Comparison of ENCODE assay signal across 21 mouse cellular contexts in the genomic region with DNA sequence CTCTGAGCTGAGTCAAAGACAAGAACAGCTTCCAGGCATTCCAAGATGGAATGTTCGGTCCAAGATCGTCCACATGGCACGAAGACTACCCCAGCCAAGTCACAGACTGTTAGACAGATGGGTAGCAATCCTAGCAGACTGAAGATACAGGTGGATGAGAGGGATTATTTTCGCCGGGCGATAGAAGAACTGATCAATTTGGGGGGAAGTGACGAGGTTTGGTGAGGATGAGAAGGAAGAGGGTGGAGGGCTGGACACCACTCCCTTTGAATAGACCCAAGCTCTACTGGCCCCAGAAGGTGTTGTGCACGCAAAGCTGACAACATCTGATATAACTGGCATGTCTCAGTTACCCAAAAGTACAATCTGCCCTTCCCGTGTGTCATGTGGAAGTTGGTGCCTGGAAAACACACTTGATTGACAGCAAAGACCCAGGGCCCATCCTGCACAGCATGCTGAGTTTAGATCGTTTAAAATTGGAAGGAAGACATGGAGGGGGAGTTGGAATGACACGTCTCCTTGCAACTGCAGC. TPM values are rescaled to one million over a fixed set of nuclear protein-coding genes. Genes with fewer than 3 reads are reported as not detected.
DNase-seq lines count a peak whose midpoint lies in the region; ATAC-seq and TF ChIP-seq lines count a peak whose summit lies in the region.
"Had no signal": no experiment of that assay in that cellular context is flagged by ENCODE, and none has a peak within 500 bp of the region (broad histone marks: within the 10 kb centered on the region; RNA-seq: fewer than 3 reads in every experiment).

No protein-coding gene starts in this region.

- WGBS in midbrain, embryonic 16.5 days = 85% methylated on average over 11 of the region's 11 CpGs

- ATAC-seq in frontal cortex, adult (ENCODE audit: low TSS enrichment) = peak; percentile 48
- no peak for ATAC-seq in midbrain, embryonic 16.5 days
- ATAC-seq: hindbrain, embryonic 16.5 days; intestine, postnatal 0 days had no signal

- H3K9me3 ChIP-seq in midbrain, embryonic 16.5 days (replicated peaks; ENCODE audit: control insufficient read depth, low read length, poor library complexity, severe bottlenecking) = no peaks in the 10 kb centered on the region
- H3K9me3 ChIP-seq: embryonic facial prominence, embryonic 12.5 days; heart, embryonic 13.5 days; limb, embryonic 10.5 days; neural tube, embryonic 12.5 days had no signal

- no peak for TF ChIP-seq CTCF in brain, embryonic 14.5 days (IDR thresholded peaks at IDR 0.05; ENCODE audit: borderline replicate concordance, extremely low read depth, insufficient read depth, insufficient read length)

- H3K27me3 ChIP-seq in midbrain, embryonic 16.5 days (ENCODE audit: control insufficient read depth, insufficient read depth, low read depth, low read length) = no peaks in the 10 kb centered on the region
- H3K27me3 ChIP-seq: embryonic facial prominence, embryonic 12.5 days; neural tube, embryonic 12.5 days had no signal

- no peak for TF ChIP-seq POLR2A in brain, embryonic 14.5 days (IDR thresholded peaks at IDR 0.05; ENCODE audit: borderline replicate concordance, extremely low read depth, insufficient read depth, insufficient read length, poor library complexity, severe bottlenecking)

- no peak overlapping the region for H3K9ac ChIP-seq in midbrain, embryonic 16.5 days (ENCODE audit: low read depth, low read length)
- H3K9ac ChIP-seq: embryonic facial prominence, embryonic 12.5 days; heart, embryonic 13.5 days; neural tube, embryonic 12.5 days had no signal

- no peak overlapping the region for H3K27ac ChIP-seq in midbrain, embryonic 16.5 days (ENCODE audit: low read length)
- H3K27ac ChIP-seq: embryonic facial prominence, embryonic 12.5 days; heart, embryonic 13.5 days; limb, embryonic 10.5 days; neural tube, embryonic 12.5 days had no signal

- H3K4me1 ChIP-seq in midbrain, embryonic 16.5 days (ENCODE audit: control insufficient read depth, insufficient read depth, low read length) = peaks cover 6% of the 10 kb centered on the region; the same call in 1 of the 2 replicates

- no peak for DNase-seq in frontal cortex, postnatal 25 days (ENCODE audit: low spot score in 2 of 2)
- DNase-seq in brain, embryonic 14.5 days (ENCODE audit: low read depth) = peak; percentile 86
- peak; percentile 68 for DNase-seq in cerebellum, adult 9-11 months
- peak; percentile 56 to 61 for DNase-seq in layer of hippocampus, adult 8-10 months (ENCODE audit: low spot score in 2 of 2)
- DNase-seq in yolk sac, embryonic 10.5 days (ENCODE audit: low spot score) = no peak
- DNase-seq: adrenal gland, postnatal 36 days; heart, postnatal 36 days; lung, adult 2 months; lung, postnatal 36 days; thymus, adult 2 months had no signal

- peaks cover 10% of the 10 kb centered on the region; the same call in 1 of the 2 replicates for H3K36me3 ChIP-seq in midbrain, embryonic 16.5 days (ENCODE audit: control insufficient read depth, insufficient read depth, low read length)
- H3K36me3 ChIP-seq: embryonic facial prominence, embryonic 12.5 days; heart, embryonic 13.5 days; limb, embryonic 10.5 days had no signal

- no peak overlapping the region for H3K4me2 ChIP-seq in midbrain, embryonic 16.5 days (ENCODE audit: low read length)
- H3K4me2 ChIP-seq: embryonic facial prominence, embryonic 12.5 days; heart, embryonic 13.5 days; liver, embryonic 11.5 days; neural tube, embryonic 12.5 days had no signal

- no peak overlapping the region for H3K4me3 ChIP-seq in midbrain, embryonic 16.5 days (ENCODE audit: low read depth, low read length)
- H3K4me3 ChIP-seq: embryonic facial prominence, embryonic 12.5 days; heart, embryonic 13.5 days; limb, embryonic 10.5 days; neural tube, embryonic 12.5 days had no signal

RNA-seq across cellular contexts. Expression of a gene that starts 48.4 kb away (rescaled TPM):
- polyA plus RNA-seq in brain, embryonic 14.5 days (2012; rRNA removed) = 92.0 and 111 TPM in 2 replicates
- 100 to 1,000 TPM in 1 of 4 experiments, 10 to 100 TPM in 3; 74.6 to 104 (median 85.8) TPM for total RNA-seq in layer of hippocampus, adult 8-10 months (2022)
- 28.2 and 34.6 TPM in 2 replicates for polyA plus RNA-seq in midbrain, embryonic 16.5 days (2015; fragmentation: Nextera tagmentation; extraction: Ambion mirVana)
- total RNA-seq: adrenal gland, postnatal 36 days; common myeloid progenitor, adult 5-6 weeks; granulocyte monocyte progenitor cell, adult 5-6 weeks had no signal

Comparison
In these comparisons a context has a peak if more than half of its experiments do, and no peak if none do; other contexts are left out.
1. DNase-seq: peak in brain, embryonic 14.5 days (single experiment), cerebellum, adult 9-11 months (single experiment) and layer of hippocampus, adult 8-10 months (2 of 2); none in frontal cortex, postnatal 25 days (0 of 2) and yolk sac, embryonic 10.5 days (single experiment).